Mouse (Mus musculus) neural tube, embryonic 15.5 days (tissue): ENCODE data around the gene Pard3b. TPM values are rescaled to one million over a fixed set of nuclear protein-coding genes. Genes with fewer than 3 reads are reported as not detected.
A peak's percentile ranks its signal among the peaks of the same experiment; 100 is the strongest.

Experiments used
- ATAC-seq: fragments of 200-750 bp; cut with Nextera tagmentation; 2 replicates; pipeline ENCODE4 v1.8.0; 2017; ENCODE audit warnings: mild to moderate bottlenecking, moderate TSS enrichment, moderate library complexity; ENCODE audit not compliant: low FRiP score
- H3K27ac ChIP-seq: fragments of 300-500 bp; sonication (generic); replicated peaks from 2 replicates; pipeline ENCODE4 v1.5.1; 2015; ENCODE audit warnings: mild to moderate bottlenecking, inconsistent platforms
- H3K27me3 ChIP-seq: fragments of 300-500 bp; sonication (generic); replicated peaks from 2 replicates; pipeline ENCODE4 v1.6.1; 2015; ENCODE audit warnings: inconsistent platforms
- H3K36me3 ChIP-seq: fragments of 300-500 bp; sonication (generic); 2 replicates; pipeline ENCODE4 v1.6.1; 2015; ENCODE audit warnings: inconsistent platforms
- H3K4me1 ChIP-seq: fragments of 300-500 bp; sonication (generic); 2 replicates; pipeline ENCODE4 v1.6.1; 2015; ENCODE audit warnings: inconsistent platforms
- H3K4me2 ChIP-seq: fragments of 300-500 bp; sonication (generic); 2 replicates; pipeline ENCODE4 v1.6.1; 2015; ENCODE audit warnings: inconsistent platforms, mild to moderate bottlenecking, moderate library complexity
- H3K4me3 ChIP-seq: fragments of 300-500 bp; sonication (generic); replicated peaks from 2 replicates; pipeline ENCODE4 v1.5.1; 2015; ENCODE audit warnings: mild to moderate bottlenecking, inconsistent platforms
- H3K9ac ChIP-seq: fragments of 300-500 bp; sonication (generic); replicated peaks from 2 replicates; pipeline ENCODE4 v1.6.1; 2015; ENCODE audit warnings: mild to moderate bottlenecking, inconsistent platforms
- H3K9me3 ChIP-seq: fragments of 300-500 bp; sonication (generic); replicated peaks from 2 replicates; pipeline ENCODE4 v1.6.1; 2016; ENCODE audit warnings: inconsistent platforms
- WGBS: fragments of 180-500 bp; shearing (Covaris S2); methylation state at CpG from one replicate; pipeline ENCODE4 v1.1.7; 2015; ENCODE audit warnings: mixed read lengths; 5-methylcytosine and 5-hydroxymethylcytosine counted together
- polyA plus RNA-seq: library from polyadenylated mRNA; unstranded; fragments of >200 nt; fragmentation: Nextera tagmentation; extraction: Ambion mirVana; gene quantifications from 2 replicates; pipeline ENCODE4 v1.2.1, GENCODE M21; 2015

Gene Pard3b
- polyA plus RNA-seq, 1 experiment from 2014 or later = 8.6 TPM

DNA sequence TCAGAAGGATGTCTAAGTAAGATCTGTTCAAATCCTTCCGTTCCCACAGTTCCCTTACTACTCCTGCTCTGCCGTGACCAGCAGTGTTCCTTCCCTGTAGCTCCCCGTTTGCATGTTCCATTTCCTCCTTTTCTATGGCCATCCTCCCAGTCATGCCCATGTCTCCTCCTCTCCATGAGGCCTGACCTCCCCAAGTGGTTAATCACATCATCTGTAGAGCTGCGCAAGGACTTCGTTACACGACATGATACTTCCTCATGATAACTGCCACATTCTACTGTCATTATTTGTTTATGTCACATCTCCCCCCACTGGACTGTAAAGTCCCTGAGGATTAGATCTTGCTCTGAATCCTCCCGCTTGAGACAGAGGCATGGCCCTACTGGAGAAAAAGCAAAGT, 882.7 kb downstream of the Pard3b start:
- Histone ChIP-seq H3K4me2 (no peak overlapping the region), H3K27me3 (no peaks in the 10 kb centered on the region), H3K9me3 (no peaks in the 10 kb centered on the region), H3K9ac (no peak overlapping the region), H3K4me1 (no peaks in the 10 kb centered on the region), H3K4me3 (no peak overlapping the region), H3K36me3 (no peaks in the 10 kb centered on the region), H3K27ac (no peak overlapping the region)
- WGBS = 84% methylated on average over 7 of the region's 7 CpGs
- no peak for ATAC-seq

DNA sequence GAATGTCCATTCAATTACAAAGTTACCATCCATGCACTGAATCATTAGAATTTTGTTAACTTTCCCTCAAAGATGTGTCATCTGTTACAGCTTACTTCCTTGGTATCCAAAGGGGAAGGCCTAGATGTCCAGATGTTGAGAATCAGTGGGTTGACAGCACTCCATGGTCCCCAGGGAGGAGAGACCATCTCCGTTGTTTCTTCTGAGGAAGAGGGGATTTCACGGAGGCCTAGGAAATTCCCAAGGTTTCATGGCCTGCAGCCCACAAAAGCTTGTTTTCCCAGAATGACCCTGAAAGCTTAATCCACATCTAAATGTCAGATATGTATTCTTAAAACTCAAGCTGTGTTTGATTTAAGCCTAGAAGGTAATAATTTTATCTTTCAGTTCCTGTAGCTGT, 884.1 kb downstream of the Pard3b start:
- Histone ChIP-seq H3K9me3 (no peaks in the 10 kb centered on the region), H3K4me3 (no peak overlapping the region), H3K9ac (no peak overlapping the region), H3K27me3 (no peaks in the 10 kb centered on the region), H3K27ac (no peak overlapping the region), H3K4me2 (no peak overlapping the region), H3K4me1 (no peaks in the 10 kb centered on the region), H3K36me3 (no peaks in the 10 kb centered on the region)
- WGBS = 87% methylated on average over 2 of the region's 2 CpGs
- ATAC-seq = no peak

DNA sequence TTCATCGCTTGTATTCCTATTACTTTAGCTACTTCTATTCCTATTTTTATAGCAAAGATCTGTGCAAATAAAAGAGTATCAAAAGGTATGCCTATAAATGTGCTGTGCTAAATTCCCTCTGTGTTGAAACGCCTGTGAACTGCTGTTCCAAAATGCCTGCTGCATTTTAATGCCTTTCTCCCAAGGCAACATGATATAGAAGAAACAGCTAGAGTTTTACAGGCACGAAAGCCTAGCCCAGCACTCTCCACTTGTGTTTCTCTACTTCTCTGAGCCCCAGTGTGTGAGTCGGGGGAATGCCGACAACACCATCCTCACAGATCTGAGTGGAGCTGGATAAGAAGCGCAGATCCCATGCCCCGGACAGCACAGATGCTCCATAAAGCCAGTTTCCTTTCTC, 889.2 kb downstream of the Pard3b start:
- Histone ChIP-seq H3K27ac (no peak overlapping the region), H3K9ac (no peak overlapping the region)
- 56% methylated on average over 7 of the region's 7 CpGs for WGBS

DNA sequence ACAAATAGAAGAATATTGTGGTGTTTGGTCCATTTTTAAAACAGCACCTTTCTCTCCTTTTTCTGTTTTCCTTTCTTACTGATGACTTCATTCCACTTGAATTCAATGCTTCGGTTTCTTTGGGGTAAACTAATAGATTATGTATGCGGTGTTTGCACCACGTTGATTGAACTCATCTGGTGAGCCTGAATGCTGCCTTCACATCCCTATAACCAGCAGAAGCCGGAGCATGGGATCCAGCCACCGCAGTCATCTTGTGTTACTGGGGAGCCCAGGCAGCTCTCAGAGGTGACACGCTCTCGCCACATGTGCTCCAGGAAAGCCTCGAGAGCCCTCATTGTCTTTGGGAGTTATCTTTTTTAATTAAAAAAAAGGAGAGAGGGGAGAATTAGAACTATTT, 891.3 kb downstream of the Pard3b start:
- no peak overlapping the region for H3K27ac ChIP-seq
- no peak overlapping the region for H3K9ac ChIP-seq
- H3K27me3 ChIP-seq = no peaks in the 10 kb centered on the region
- no peaks in the 10 kb centered on the region for H3K9me3 ChIP-seq
- no peaks in the 10 kb centered on the region for H3K36me3 ChIP-seq
- ATAC-seq = no peak
- no peak overlapping the region for H3K4me3 ChIP-seq
- H3K4me1 ChIP-seq = no peaks in the 10 kb centered on the region
- H3K4me2 ChIP-seq = no peak overlapping the region
- 59% methylated on average over 8 of the region's 8 CpGs for WGBS

More for the DNA sequence above, 889.2 kb downstream of the Pard3b start:
- no peaks in the 10 kb centered on the region for H3K27me3 ChIP-seq
- H3K4me3 ChIP-seq = no peak overlapping the region
- no peaks in the 10 kb centered on the region for H3K9me3 ChIP-seq
- H3K4me1 ChIP-seq = no peaks in the 10 kb centered on the region
- no peaks in the 10 kb centered on the region for H3K36me3 ChIP-seq
- ATAC-seq = no peak
- no peak overlapping the region for H3K4me2 ChIP-seq

- Histone ChIP-seq H3K9me3 (no peaks in the 10 kb centered on the region), H3K9ac (no peak overlapping the region), H3K36me3 (no peaks in the 10 kb centered on the region), H3K27me3 (no peaks in the 10 kb centered on the region), H3K4me3 (no peak overlapping the region), H3K4me2 (no peak overlapping the region), H3K27ac (no peak overlapping the region), H3K4me1 (no peaks in the 10 kb centered on the region)
- ATAC-seq = no peak
- WGBS = 91% methylated on average over 10 of the region's 10 CpGs
Observed at GRCm38 (mm10) chr1:62532426-62533126, 894.0 kb downstream of the Pard3b start.

GRCm38 (mm10) chr1:62548953-62549352, 910.3 kb downstream of the Pard3b start:
- Histone ChIP-seq H3K4me1 (no peaks in the 10 kb centered on the region), H3K36me3 (no peaks in the 10 kb centered on the region), H3K27ac (no peak overlapping the region), H3K4me2 (no peak overlapping the region), H3K27me3 (no peaks in the 10 kb centered on the region), H3K9ac (no peak overlapping the region), H3K4me3 (no peak overlapping the region), H3K9me3 (no peaks in the 10 kb centered on the region)
- 93% methylated on average over 4 of the region's 4 CpGs for WGBS
- ATAC-seq = no peak

- Histone ChIP-seq H3K4me2 (no peak overlapping the region), H3K27ac (no peak overlapping the region), H3K9ac (no peak overlapping the region), H3K27me3 (no peaks in the 10 kb centered on the region), H3K4me1 (no peaks in the 10 kb centered on the region), H3K36me3 (no peaks in the 10 kb centered on the region), H3K4me3 (no peak overlapping the region), H3K9me3 (no peaks in the 10 kb centered on the region)
- no peak for ATAC-seq
- 86% methylated on average over 2 of the region's 2 CpGs for WGBS
Observed at GRCm38 (mm10) chr1:62550546-62550945, 911.9 kb downstream of the Pard3b start.

- Histone ChIP-seq H3K4me3 (no peak overlapping the region), H3K9me3 (no peaks in the 10 kb centered on the region), H3K27ac (no peak overlapping the region), H3K36me3 (no peaks in the 10 kb centered on the region), H3K9ac (no peak overlapping the region), H3K27me3 (no peaks in the 10 kb centered on the region), H3K4me2 (no peak overlapping the region), H3K4me1 (no peaks in the 10 kb centered on the region)
- no peak for ATAC-seq
- 82% methylated on average over 6 of the region's 6 CpGs for whole genome bisulfite sequencing
Observed at GRCm38 (mm10) chr1:62551516-62551915, 912.9 kb downstream of the Pard3b start.

- ATAC-seq = no peak
- Histone ChIP-seq H3K4me1 (no peaks in the 10 kb centered on the region), H3K27ac (no peak overlapping the region), H3K9me3 (no peaks in the 10 kb centered on the region), H3K27me3 (no peaks in the 10 kb centered on the region), H3K9ac (no peak overlapping the region), H3K4me3 (no peak overlapping the region), H3K36me3 (no peaks in the 10 kb centered on the region), H3K4me2 (no peak overlapping the region)
- WGBS = 16% methylated on average over 1 of the region's 1 CpGs
Observed at GRCm38 (mm10) chr1:62555838-62556237, 917.2 kb downstream of the Pard3b start.

GRCm38 (mm10) chr1:62562987-62563386, 924.4 kb downstream of the Pard3b start:
- Histone ChIP-seq H3K4me2 (no peak overlapping the region), H3K9ac (no peak overlapping the region), H3K27ac (no peak overlapping the region), H3K4me3 (no peak overlapping the region), H3K36me3 (no peaks in the 10 kb centered on the region), H3K27me3 (no peaks in the 10 kb centered on the region), H3K9me3 (no peaks in the 10 kb centered on the region), H3K4me1 (peaks cover 9% of the 10 kb centered on the region)
- no peak for ATAC-seq
- 70% methylated on average over 7 of the region's 7 CpGs for WGBS

- H3K27ac ChIP-seq = no peak overlapping the region; the same call in 1 of the 2 replicates
- H3K9ac ChIP-seq = no peak overlapping the region
- ATAC-seq = 0 out of 2 replicates have a peak, but pooled peaks have one; percentile 24
Observed at GRCm38 (mm10) chr1:62564245-62565119, 925.9 kb downstream of the Pard3b start.

More at GRCm38 (mm10) chr1:62564245-62565119, 925.9 kb downstream of the Pard3b start:
- Histone ChIP-seq H3K4me2 (peak overlapping the region; percentile 41), H3K27me3 (no peaks in the 10 kb centered on the region), H3K4me3 (no peak overlapping the region), H3K9me3 (no peaks in the 10 kb centered on the region), H3K4me1 (peaks cover 9% of the 10 kb centered on the region), H3K36me3 (no peaks in the 10 kb centered on the region)
- 23% methylated on average over 13 of the region's 13 CpGs for WGBS
